In the genomic region with DNA sequence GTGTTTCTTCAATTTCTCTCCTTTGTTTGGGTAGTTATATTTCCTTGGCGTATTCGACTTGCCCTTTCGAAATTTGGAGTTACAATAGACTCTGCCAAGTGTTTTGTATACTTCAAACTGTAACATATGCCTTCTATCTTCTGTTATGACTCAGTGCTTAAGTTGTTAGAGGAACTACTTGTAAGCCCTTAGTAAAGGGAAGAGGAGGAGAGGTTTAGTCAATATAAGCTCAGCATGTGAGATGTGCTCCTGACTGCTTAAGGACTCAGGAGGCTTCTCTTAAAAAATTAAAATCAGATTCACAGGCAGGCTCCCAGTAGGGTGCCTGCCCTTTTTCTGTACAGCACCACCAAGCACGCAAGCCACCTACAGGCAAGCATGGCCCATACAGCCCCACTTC, we compare ENCODE assay signal across 25 mouse cellular contexts.
"Had no signal": no experiment of that assay in that cellular context is flagged by ENCODE, and none has a peak within 500 bp of the region (broad histone marks: within the 10 kb centered on the region; RNA-seq: fewer than 3 reads in every experiment).

No protein-coding gene starts in this region.

- H3K27ac ChIP-seq: heart, embryonic 10.5 days; hindbrain, embryonic 10.5 days; hindbrain, embryonic 12.5 days; hindbrain, embryonic 14.5 days; intestine, embryonic 15.5 days; layer of hippocampus, adult 2 months; left cerebral cortex, adult 2 months; limb, embryonic 10.5 days; limb, embryonic 12.5 days had no signal

- H3K4me2 ChIP-seq: heart, embryonic 12.5 days; hindbrain, embryonic 12.5 days; hindbrain, embryonic 14.5 days; intestine, embryonic 15.5 days; limb, embryonic 12.5 days; liver, embryonic 11.5 days had no signal

- DNase-seq: gastrocnemius, postnatal 14 days; gastrocnemius, postnatal 36 days; heart, adult 18-20 months; heart, postnatal 10 days; heart, postnatal 4 days; kidney, adult 18-20 months; kidney, adult 8-10 months; kidney, postnatal 10 days; kidney, postnatal 25 days; kidney, postnatal 4 days; liver had no signal

- ATAC-seq: hindbrain, embryonic 16.5 days; inflammation-experienced regulatory T-cells, adult 6 months; intestine, embryonic 15.5 days; intestine, postnatal 0 days had no signal

- H3K27me3 ChIP-seq: heart, embryonic 12.5 days; hindbrain, embryonic 12.5 days; intestine, embryonic 15.5 days; limb, embryonic 12.5 days had no signal

- H3K4me1 ChIP-seq: heart, embryonic 10.5 days; heart, embryonic 12.5 days; hindbrain, embryonic 10.5 days; hindbrain, embryonic 12.5 days; intestine, embryonic 15.5 days; limb, embryonic 10.5 days; limb, embryonic 12.5 days had no signal

- H3K36me3 ChIP-seq: heart, embryonic 10.5 days; heart, embryonic 12.5 days; hindbrain, embryonic 10.5 days; hindbrain, embryonic 12.5 days; intestine, embryonic 15.5 days; limb, embryonic 10.5 days; limb, embryonic 12.5 days had no signal

- H3K9ac ChIP-seq: heart, embryonic 12.5 days; hindbrain, embryonic 12.5 days; hindbrain, embryonic 14.5 days; intestine, embryonic 15.5 days; limb, embryonic 12.5 days had no signal

- H3K9me3 ChIP-seq: heart, embryonic 10.5 days; heart, embryonic 12.5 days; hindbrain, embryonic 10.5 days; hindbrain, embryonic 12.5 days; intestine, embryonic 15.5 days; limb, embryonic 10.5 days; limb, embryonic 12.5 days had no signal

- H3K4me3 ChIP-seq: heart, embryonic 10.5 days; heart, embryonic 12.5 days; hindbrain, embryonic 10.5 days; hindbrain, embryonic 12.5 days; intestine, embryonic 15.5 days; layer of hippocampus, adult 2 months; left cerebral cortex, adult 2 months; limb, embryonic 10.5 days; limb, embryonic 12.5 days had no signal
